Mouse (Mus musculus) heart, postnatal 25 days (tissue): ENCODE measurements at regions not wholly inside any gene's neighbourhood (a gene's known extent, or its start where the extent isn't known, plus 50 kb on each side); places are given as distances from the start of the nearest gene placed in this dataset.
"Not testable (repeated sequence)": the region's sequence is repeated elsewhere in the genome, so short reads cannot be mapped to it uniquely, and the experiment has no call there.

ENCODE experiments used
- DNase-seq: peaks from one replicate; pipeline ENCODE4 v3.0.0; 2022; ENCODE audit warnings: low spot score
- intact Hi-C: fragments of 180-260 bp; cut with DNase I; formaldehyde crosslinking; loops from one replicate; pipeline ENCODE4 v1.15.1; 2025

DNA sequence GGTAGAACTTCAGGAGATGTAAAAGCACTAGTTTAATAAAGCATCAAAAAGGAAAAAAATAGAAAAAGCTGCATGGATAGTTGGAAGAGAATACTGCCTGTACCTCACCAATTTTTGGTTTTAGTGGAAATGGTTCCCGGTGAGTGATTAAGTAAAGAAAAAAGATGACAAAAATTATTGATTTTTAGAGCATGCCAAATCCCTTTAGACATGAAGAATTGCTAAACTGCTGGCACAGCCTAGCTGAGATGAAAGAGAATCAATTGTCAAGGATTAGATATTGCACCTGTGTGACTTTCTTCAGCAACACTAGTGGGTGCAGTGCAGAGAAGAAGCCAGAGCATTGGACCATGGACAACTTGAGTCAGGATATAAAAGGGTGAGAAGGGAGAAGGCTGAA lies 348.7 kb upstream of the Cpeb2 start:
- intact Hi-C loops: no loop called here

DNA sequence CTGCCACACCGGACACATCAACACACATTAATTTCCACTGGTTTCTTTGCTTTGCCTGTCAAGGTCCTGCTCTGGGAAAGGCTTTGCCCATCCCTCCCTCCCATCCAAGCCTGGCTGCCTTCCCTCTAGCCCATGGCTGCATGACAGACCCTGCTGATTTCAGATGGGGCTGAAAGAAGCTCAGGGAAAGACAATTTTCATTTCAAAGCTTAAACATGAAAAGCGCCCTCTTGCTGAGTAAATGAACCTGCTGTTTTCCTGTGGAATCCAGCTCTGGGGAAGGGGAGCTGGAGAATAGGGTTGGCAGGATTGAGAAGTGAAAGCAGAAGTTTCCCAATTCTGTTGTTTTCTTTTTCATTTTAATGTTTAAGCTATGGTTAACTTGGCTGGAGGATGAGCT lies 341.1 kb upstream of the Cpeb2 start:
- intact Hi-C loops: no loop called here
- no peak for DNase-seq

More for the DNA sequence above, 348.7 kb upstream of the Cpeb2 start:
- no peak for DNase-seq

DNA sequence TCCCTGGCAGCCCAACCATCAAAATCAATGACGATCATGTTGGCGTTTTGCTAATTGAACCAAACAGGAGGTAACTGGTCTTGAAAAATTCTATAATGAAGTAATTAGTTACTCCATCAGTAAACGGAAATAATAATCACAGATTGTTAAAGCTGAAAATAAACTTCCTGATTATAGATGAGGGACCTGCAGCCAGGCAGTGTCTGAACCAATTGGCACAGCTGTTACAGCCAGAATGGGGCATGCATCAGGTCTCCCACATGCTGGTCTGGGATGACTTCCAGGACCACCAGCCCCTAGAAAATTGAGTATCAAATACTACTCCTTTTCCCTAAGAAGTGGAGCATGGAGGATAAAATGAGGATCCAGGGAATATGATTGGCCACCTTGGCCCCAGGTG lies 326.8 kb upstream of the Cpeb2 start:
- DNase-seq: no peak
- intact Hi-C loops: no loop called here

DNA sequence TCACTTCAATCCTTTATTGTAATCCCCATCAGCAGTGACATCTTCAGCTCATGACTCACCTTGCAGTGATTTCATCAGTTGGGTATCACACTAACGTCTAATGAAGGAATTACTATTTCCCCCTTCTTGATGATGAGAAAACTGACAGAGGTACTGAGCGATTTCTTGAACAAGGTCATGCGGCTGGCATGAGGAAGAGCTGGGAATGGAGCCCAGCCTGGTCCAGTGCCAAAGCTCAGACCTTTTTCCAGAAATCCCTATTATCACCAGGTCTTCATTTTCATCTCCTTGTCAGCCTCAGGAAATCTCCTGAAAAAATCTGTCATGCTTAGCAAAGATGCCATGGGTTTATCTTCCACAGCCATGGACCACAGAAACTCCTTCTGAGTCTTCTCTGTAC lies 313.6 kb upstream of the Cpeb2 start:
- no peak for DNase-seq
- intact Hi-C loops: no loop called here

DNA sequence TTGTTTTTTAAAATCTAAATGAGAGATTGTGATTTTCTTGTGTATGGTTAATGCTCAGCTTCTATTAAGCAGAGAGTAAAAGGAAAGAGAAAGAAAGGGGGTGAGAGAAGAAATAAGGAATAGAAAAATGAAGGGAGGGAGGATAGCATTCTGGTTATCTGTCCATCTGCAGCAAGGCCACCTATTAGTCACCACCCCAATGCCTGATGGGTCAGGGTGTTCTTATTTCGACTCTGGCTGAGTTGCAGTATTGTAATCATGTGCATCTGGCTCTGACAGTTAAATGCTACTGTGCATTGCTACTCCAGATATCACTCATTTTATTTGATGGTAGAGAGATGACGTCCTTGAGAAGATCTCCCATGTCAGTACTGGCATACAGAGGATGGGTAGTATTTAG lies 300.9 kb upstream of the Cpeb2 start:
- intact Hi-C loops: no loop called here
- DNase-seq: no peak

DNA sequence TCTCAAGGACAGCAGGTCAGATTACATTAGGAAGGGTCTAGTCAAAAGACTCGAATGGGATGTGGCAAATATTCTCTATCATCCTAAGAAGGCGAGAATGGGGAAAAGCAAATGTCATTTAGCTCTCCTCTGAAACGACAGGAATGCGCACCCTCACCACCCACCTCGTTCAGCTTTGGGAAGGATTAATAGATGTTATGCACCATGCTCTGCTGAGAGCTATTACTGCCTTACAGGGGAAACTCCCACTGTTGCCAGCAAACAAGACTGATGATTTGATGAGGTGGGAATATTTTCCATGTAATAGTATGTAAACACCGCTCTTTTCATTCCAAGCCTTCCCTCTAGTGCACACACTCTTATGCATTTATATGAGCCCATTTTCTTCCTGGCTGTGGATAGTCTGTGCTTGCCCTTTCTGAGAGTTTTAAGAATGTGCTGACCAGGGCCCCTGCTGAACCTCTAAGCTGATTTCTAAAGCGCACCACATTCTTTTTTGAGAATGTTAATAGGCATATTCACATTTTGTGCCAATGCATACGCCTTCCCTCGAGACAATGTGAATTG lies 273.6 kb upstream of the Cpeb2 start:
- intact Hi-C loops: no loop called here
- no peak for DNase-seq

DNA sequence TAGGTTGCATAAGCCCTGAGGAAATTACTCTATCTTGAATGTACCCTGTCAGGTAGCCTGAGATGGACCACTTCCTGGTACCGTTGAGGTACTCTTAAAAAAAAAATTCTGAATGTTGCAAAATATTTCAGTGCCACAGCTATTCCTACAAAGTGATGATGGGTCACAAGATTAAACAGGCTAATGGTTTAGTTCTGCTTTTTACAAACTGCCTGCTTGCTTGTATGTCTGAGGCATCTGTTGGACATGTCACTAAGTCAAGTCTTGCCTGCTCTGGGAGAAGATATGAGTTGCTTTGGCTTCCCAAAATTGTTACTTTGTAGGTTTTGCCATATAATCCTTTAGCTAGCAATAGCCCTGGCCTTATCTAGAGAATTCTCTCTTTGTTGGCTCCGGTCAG lies 266.0 kb upstream of the Cpeb2 start:
- DNase-seq, intact Hi-C loops: not testable (repeated sequence)

DNA sequence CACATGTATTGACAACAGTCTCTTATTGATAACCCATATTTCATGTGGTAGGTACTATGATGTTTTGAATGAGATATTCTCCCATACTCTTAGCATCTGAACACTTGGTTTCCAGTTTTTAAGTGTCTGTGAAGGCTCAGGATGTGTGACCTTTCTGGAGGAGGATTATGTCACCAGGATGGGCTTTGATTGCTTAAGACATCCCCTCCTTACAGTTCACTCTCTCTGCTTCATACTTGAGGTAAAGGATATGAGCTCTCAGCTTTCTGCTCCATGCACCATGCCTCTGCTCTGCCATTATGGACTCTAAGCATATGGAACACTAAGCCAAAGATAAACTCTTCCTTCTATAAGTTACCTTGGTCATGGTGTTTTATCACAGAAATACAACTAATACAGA lies 263.8 kb upstream of the Cpeb2 start:
- DNase-seq: no peak
- intact Hi-C loops: no loop called here

DNA sequence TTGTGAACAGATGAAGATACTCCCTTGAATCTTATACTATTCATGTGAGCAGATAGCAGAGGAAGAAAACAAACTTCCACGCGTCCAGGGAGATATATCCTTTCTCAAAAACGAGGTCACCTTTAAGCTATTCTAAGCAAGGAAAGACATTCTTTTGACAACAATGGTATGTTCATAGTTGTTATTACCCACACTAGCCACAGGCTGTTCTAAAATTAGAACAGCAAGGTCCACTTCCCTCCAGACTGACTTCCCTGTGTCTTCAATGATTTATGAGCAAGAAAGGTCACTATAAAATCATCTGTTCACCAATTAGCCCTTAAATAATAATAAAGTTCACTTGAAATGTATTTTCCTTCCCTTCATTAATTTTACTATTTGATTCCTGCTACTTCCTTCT lies 263.3 kb upstream of the Cpeb2 start:
- intact Hi-C loops: loop anchor here (10.0 kb wide), 2 partner anchors 265 to 385 kb away; partner anchors contain the start of gene Cpeb2

DNA sequence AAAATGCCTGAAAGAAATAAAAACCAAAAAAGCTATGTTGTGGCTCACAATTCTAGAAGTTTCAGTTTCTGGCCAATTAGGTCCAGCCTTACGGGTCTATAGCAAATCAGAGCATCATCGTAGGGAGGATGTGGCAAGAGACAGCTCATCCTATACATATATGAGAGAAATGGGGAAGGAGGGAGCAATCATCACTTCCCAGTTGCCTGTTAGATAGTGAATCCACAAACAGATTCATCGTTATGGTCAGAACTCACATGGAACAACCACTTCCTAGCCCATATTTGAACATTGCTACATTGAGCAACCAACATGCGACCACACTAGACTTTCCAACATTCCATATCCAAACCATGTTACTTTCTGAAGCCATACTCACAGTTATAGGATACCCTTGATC lies 255.9 kb upstream of the Cpeb2 start:
- no peak for DNase-seq
- intact Hi-C loops: loop anchor here (10.0 kb wide), 2 partner anchors 258 to 378 kb away; partner anchors contain the start of gene Cpeb2

More for the DNA sequence above, 263.3 kb upstream of the Cpeb2 start:
- no peak for DNase-seq

DNA sequence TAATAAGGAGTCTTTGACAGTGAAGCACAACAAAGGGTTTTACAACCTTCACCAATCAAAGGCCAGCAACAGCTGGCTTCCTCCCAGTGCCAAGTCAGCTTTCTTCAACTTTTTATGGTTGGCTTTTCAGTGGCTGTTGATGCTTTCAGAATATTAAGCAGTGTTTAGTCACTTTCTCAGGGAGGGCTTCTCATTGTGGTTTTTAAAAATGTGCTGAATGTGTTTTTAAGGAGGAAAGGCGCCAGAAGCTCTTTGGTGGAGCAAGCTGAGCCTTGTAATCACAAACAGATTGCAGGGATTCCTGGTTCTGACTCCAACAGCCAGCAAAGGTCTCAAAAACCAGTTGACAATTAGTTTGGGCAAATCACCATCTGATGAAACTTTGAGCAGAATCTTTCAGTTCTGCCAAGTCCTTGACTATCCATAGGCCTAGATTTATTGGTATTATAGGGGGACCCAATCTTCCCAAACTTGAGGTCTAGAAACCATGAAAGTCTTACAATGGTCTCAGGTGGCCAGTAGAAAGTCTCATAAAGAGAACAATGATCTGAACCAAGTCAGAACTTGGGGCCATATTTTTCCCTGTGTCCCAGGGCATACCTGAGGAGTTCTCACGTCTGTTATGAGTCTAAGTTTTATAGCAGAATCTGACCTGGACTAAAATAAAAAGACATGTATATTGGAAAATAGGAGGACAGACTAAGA lies 251.9 kb upstream of the Cpeb2 start:
- no peak for DNase-seq
- intact Hi-C loops: no loop called here

DNA sequence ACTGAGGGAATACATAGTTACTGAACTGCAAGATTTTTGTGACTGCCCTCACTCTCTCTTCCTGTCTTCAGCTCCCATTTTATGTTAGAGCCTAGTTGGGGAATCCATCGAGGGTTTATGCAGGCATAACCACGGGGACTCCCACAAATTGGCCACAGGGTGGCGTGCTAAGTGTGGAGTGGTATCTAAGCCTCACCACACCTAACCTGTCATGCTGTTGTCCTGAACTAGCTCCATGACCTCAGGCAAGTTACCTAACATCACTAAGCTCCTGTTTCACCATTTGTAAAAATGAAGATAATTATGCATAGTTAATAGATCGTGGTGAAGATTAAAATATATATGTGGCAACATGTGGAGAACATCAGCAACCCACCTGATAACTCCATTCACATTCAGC lies 246.8 kb upstream of the Cpeb2 start:
- intact Hi-C loops: no loop called here
- DNase-seq: no peak

DNA sequence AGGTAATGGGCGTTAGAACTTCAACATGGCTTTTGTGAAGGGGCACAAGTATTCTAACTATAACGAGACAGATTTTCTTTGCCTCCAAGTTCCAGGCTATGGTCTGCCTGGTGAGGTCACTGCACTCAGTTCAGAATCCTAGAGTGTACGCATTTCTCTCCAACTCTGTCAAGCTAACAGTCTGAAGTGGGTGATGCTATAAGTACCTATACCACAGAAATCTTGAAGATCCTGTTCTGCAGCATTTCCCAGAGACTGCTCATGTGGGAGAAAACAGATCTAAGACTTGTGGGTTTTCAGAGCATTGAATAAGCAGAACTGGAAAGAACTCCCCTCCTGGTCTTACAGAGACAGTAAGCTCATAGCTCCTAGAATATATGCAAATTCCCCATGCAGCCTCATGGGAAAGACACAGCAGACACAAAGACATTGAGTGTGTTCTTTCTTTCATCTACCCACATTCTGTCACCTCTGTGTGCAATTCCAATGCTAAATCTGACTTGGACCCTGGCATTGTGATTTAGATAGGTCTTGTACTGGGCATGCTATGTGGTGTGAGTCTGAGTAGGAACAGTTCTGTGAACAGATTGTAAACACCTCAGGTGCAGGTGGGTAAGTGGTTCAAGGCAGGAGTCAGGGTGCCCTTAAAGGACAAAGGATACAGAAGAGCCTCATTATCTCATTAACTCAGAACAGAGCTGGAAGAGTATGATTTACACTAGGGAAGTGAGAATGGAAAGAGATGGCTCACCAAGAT lies 245.1 kb upstream of the Cpeb2 start:
- no peak for DNase-seq
- intact Hi-C loops: no loop called here

DNA sequence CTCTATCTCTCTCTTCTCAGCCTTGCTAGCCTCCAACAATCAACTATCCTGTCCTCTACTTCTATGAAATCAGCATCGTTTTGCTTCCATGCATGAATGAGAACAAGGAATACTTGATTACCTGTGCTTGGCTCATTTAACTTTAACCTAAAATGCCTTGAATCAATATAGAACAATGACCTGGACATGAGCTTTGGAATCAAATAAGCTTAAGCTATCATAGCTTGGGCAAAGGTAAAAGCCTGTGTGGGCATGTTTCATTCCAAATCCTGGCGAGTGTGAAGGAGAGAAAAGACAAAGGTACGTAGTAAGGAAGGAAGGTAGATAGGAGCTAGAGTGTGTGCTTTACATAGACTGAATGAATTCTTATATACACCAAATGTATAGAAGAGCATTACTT lies 243.7 kb upstream of the Cpeb2 start:
- intact Hi-C loops: no loop called here
- no peak for DNase-seq

DNA sequence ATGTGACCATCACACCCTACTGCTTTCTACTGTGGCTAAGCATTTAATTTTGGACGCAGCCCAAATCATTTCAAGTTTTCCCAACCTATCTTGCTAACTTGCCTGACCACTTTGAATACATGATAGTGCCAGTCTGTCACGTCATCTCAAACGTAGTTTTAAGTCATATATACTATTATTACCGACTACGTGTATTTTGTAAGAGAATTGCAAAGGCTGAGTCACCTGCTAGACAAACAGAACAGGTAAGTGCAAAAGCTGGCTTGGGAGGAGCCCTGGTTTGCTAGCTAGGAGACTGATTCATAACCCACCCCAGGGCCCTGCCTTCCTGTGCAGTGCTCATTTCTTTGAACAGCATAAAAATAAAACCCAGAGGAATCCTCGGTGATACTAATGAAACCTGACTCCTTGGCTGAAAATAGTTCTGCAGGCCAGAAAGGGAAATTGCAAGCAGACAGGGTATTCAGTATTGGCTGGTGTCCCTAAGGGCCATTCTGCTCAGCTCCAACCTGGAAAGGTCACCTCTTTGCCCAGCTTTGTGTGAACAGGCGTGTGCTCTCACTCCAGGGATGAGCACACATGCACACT lies 208.9 kb upstream of the Cpeb2 start:
- DNase-seq: no peak
- intact Hi-C loops: no loop called here

DNA sequence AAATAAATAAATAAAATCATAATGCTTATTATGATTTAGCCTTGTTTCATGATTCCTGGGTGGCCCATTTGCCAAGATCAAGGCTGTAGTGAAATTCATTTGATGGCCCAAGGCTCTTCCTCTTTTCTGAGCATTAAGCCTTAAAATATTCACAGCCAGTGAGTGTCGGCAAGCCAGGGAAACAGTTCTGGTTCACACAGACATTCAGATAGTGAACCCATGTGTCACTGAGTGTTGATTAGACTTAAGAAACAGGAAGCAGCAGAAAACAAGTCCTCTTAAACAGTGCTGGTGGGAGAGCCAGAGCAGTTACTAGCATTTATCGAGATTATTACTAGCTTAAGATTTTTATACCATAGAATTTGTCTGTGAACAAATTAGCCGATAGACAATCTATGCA lies 201.7 kb upstream of the Cpeb2 start:
- DNase-seq: no peak
- intact Hi-C loops: no loop called here

DNA sequence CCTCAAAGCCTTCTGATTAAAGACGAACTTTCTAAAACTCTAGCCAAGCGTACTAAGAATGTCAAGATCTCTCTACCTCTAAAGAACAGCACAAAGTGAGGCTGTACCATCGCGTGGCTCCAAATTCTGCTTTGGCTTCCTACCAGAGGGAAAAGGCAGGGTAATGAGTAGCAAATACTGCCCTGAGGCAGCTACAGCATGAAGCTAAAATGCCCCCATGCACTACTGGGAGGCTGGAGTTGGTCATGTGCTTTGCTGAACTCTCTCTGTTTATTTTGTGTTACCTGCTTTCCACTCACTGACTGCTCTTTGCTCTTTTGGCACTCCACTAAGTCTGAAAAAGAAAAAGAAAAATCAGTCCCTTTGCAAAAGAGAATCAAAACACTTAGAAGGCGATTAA lies 201.1 kb upstream of the Cpeb2 start:
- DNase-seq: no peak
- intact Hi-C loops: no loop called here

DNA sequence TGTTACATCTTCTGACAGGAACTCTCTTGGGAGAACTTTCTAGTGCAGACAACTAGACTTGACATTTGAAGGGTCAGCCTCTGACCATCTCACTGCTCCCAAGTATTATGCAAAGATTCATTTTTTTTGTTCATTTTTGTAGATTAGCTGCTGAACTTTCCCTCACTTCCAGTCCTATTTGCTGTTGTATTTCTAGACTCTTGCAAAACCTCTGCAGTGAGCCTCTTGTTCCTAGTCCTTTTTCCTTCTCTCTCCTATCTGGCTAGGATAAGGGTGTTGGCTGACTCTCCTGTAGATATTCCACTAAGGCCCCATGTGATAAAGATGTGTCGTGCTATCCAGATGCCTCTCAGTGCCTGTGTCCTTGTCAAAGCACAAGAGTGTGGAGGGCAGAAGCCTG lies 198.5 kb upstream of the Cpeb2 start:
- intact Hi-C loops: no loop called here
- DNase-seq: no peak

DNA sequence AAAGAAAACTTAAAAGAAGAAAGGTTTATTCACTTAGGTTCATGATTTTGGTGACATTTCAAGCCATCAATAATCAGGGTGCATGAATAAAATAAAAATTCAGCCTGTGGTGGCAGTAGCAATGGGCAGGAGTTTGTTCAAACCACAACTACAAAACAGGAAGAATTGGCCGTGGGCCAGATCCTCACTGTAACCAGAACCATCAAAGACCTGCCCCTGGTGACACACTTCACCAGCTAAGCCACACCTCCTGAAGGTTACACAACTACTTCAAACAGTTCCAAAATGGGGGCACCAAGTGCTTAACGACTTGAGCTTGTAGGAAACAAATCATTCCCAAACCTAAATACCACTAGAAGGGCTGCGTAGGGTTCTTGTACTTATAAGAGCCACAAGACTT lies 195.4 kb upstream of the Cpeb2 start:
- intact Hi-C loops: no loop called here
- no peak for DNase-seq

DNA sequence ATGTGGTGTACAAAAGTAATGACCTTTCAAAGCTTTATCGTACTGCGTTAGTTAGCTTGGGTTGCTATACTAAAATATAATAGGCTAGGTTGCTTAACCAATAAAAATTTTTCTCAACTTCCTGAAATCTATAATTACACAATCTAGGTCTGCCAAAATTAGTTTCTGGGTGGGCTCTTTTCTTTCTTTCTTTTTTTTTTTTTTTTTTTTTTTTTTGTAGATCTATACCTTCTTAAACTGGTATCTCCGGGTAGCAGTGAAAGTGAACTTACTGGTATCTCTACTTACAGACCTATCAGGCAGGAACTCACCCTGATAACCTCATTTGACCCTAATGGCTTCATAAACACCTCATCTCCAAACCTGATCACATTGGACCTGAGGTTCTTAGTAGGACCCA lies 193.4 kb upstream of the Cpeb2 start:
- DNase-seq: no peak
- intact Hi-C loops: no loop called here

DNA sequence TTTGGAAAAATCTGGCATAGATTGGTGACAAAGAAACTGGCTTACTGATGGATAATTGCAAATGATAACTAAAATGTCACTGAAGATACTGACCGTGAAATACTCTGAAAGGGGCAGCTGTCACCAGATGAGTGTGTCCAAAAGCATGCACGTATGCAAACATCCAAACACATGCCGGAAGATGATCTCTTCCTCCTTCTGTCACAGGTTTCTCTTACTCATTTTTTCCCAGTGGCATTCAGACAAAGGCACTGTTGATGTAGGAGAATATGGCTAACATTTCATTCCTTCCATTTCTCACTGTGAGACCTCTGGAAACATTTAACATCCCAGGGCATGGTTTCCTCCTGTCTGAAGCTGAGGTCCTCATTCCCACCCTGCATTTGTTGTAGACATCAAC lies 190.4 kb upstream of the Cpeb2 start:
- intact Hi-C loops: no loop called here
- no peak for DNase-seq
